Mouse (Mus musculus) liver, embryonic 14.5 days (tissue): ENCODE measurements around the gene Trmt1l. TPM values are rescaled to one million over a fixed set of nuclear protein-coding genes. Genes with fewer than 3 reads are reported as not detected.

Source experiments
- ATAC-seq: fragments of 200-750 bp; cut with Nextera tagmentation; 2 replicates; pipeline ENCODE4 v1.8.0; 2017; ENCODE audit warnings: moderate number of reproducible peaks, mild to moderate bottlenecking, moderate library complexity; ENCODE audit not compliant: insufficient read depth
- DNase-seq, 3 experiments: peaks; one replicate each; pipeline ENCODE4 v3.0.0-alpha.2; 2012 to 2013; ENCODE audit warnings: low read depth in 3 of 3, low spot score in 3 of 3
- H3K27ac ChIP-seq: fragments of 300-500 bp; sonication (generic); 2 replicates; pipeline ENCODE4 v1.5.1; 2014; ENCODE audit warnings: moderate library complexity, mild to moderate bottlenecking, control low read depth, inconsistent platforms
- H3K27me3 ChIP-seq: fragments of 300-500 bp; sonication (generic); 2 replicates; pipeline ENCODE4 v1.6.1; 2014; ENCODE audit warnings: mild to moderate bottlenecking, low read length, moderate library complexity; ENCODE audit not compliant: control insufficient read depth, insufficient read depth
- H3K36me3 ChIP-seq: fragments of 300-500 bp; sonication (generic); replicated peaks from 2 replicates; pipeline ENCODE4 v1.6.1; 2014; ENCODE audit warnings: low read depth; ENCODE audit not compliant: control insufficient read depth, insufficient read depth
- H3K4me1 ChIP-seq, 2 experiments: fragments of 200-500 bp in 1 of 2; fragments of 300-500 bp in 1 of 2; sonication (generic) in 1 of 2; replicated peaks; 2 replicates each; pipeline ENCODE4 v1.6.1; 2012 to 2014; ENCODE audit warnings: antibody characterized with exemption in 1 of 2, inconsistent platforms in 1 of 2, low read length in 1 of 2; ENCODE audit not compliant: control insufficient read depth in 2 of 2, insufficient read depth in 2 of 2
- H3K4me2 ChIP-seq: fragments of 300-500 bp; sonication (generic); 2 replicates; pipeline ENCODE4 v1.6.1; 2014; ENCODE audit warnings: low read depth, mild to moderate bottlenecking, control low read depth, moderate library complexity
- H3K4me3 ChIP-seq, 2 experiments: fragments of 200-500 bp in 1 of 2; fragments of 300-500 bp in 1 of 2; sonication (generic) in 1 of 2; 2 replicates each; pipeline ENCODE4 v1.5.1; 2012 to 2014; ENCODE audit warnings: low read depth in 2 of 2, low read length in 2 of 2, mild to moderate bottlenecking in 2 of 2, control low read depth in 1 of 2, inconsistent platforms in 1 of 2, moderate library complexity in 1 of 2; ENCODE audit not compliant: insufficient read depth in 1 of 2
- H3K9ac ChIP-seq: fragments of 300-500 bp; sonication (generic); replicated peaks from 2 replicates; pipeline ENCODE4 v1.6.1; 2014; ENCODE audit warnings: mild to moderate bottlenecking, control low read depth, moderate library complexity
- H3K9me3 ChIP-seq: fragments of 300-500 bp; sonication (generic); 2 replicates; pipeline ENCODE4 v1.6.1; 2016; ENCODE audit warnings: low read length, mixed read lengths; ENCODE audit not compliant: control insufficient read depth
- CTCF ChIP-seq: IDR thresholded peaks from 2 replicates; pipeline ENCODE4 v1.5.1; 2016; ENCODE audit warnings: antibody characterized with exemption, low read depth, control low read depth
- EP300 ChIP-seq: IDR thresholded peaks from 2 replicates; pipeline ENCODE4 v1.6.1; 2016; ENCODE audit warnings: antibody characterized with exemption, low read depth
- WGBS: fragments of 180-500 bp; shearing (Covaris S2); extraction: QIAGEN DNeasy Blood & Tissue Kit; methylation state at CpG from one replicate; pipeline ENCODE4 v1.1.7; 2014; ENCODE audit not compliant: insufficient replicate concordance; 5-methylcytosine and 5-hydroxymethylcytosine counted together
- microRNA-seq: library from miRNA; unstranded; fragments of <30 nt; microRNA quantifications from one replicate; pipeline ENCODE4, GENCODE M21; 2016
- polyA plus RNA-seq, 2 experiments: library from polyadenylated mRNA; depleted of rRNA in 1 of 2; stranded (reverse) in 1 of 2; unstranded in 1 of 2; fragments of >200 nt; fragmentation: Nextera tagmentation in 1 of 2; extraction: Ambion mirVana in 1 of 2; gene quantifications; 2 replicates each; pipeline versions ENCODE4 v1.2.1 to v1.2.3; 2012 to 2014

Gene Trmt1l
- polyA plus RNA-seq, 2 experiments: 9.8 to 11.8 TPM

GRCm38 (mm10) chr1:151497028-151497427 is 68.7 kb downstream of the Trmt1l start:
- DNase-seq (peak in 2 of 3 experiments; percentile 40 to 44), ATAC-seq (no peak)
- no peak overlapping the region for H3K4me2 ChIP-seq
- H3K27me3 ChIP-seq: no peaks in the 10 kb centered on the region
- 75% methylated on average over 8 of the region's 8 CpGs for WGBS
- TF ChIP-seq EP300 (no peak), CTCF (peak; percentile 87)
- no peak overlapping the region for H3K4me3 ChIP-seq
- H3K4me1 ChIP-seq: peaks cover 14 to 19% of the 10 kb centered on the region in 2 experiments
- H3K27ac ChIP-seq: no peak overlapping the region
- H3K9me3 ChIP-seq: no peaks in the 10 kb centered on the region
- H3K9ac ChIP-seq: no peak overlapping the region
- no peaks in the 10 kb centered on the region for H3K36me3 ChIP-seq

DNA sequence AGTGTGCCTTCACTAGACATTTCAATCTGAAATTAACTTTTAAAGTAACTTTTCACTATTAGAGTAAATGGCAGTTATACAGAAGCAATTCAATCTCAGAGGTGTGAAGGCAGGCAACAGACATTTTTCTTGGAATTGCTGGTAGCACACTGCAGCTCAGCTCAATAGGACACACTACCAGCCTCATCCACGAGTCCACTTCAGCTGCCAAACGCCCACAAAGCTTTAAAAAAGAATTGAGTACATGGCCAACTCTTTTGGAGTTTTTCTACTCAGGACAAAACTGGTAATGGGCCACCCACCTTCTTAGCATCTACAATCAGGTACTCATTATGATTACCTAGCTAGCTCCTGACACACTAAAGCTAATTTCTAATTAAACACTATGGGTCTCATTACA is 69.6 kb downstream of the Trmt1l start:
- TF ChIP-seq EP300 (no peak), CTCF (no peak)
- 62% methylated on average over 2 of the region's 2 CpGs for WGBS
- no peak overlapping the region for H3K9ac ChIP-seq
- peaks cover 14 to 17% of the 10 kb centered on the region in 2 experiments for H3K4me1 ChIP-seq
- no peaks in the 10 kb centered on the region for H3K27me3 ChIP-seq
- DNase-seq: no peak
- H3K9me3 ChIP-seq: no peaks in the 10 kb centered on the region
- H3K4me3 ChIP-seq: no peak overlapping the region
- H3K27ac ChIP-seq: no peak overlapping the region
- no peak for ATAC-seq
- H3K36me3 ChIP-seq: no peaks in the 10 kb centered on the region
- no peak overlapping the region for H3K4me2 ChIP-seq

GRCm38 (mm10) chr1:151498381-151498780 is 70.0 kb downstream of the Trmt1l start:
- Histone ChIP-seq H3K4me3 (no peak overlapping the region), H3K4me1 (peaks cover 14 to 17% of the 10 kb centered on the region in 2 experiments), H3K4me2 (0 out of 2 replicates have a peak overlapping the region, but pooled peaks have one; percentile 42), H3K27ac (no peak overlapping the region), H3K9ac (no peak overlapping the region), H3K27me3 (no peaks in the 10 kb centered on the region), H3K9me3 (no peaks in the 10 kb centered on the region), H3K36me3 (no peaks in the 10 kb centered on the region)
- TF ChIP-seq EP300 (no peak), CTCF (no peak)
- ATAC-seq: no peak
- WGBS: 67% methylated on average over 3 of the region's 3 CpGs
- DNase-seq: no peak

DNA sequence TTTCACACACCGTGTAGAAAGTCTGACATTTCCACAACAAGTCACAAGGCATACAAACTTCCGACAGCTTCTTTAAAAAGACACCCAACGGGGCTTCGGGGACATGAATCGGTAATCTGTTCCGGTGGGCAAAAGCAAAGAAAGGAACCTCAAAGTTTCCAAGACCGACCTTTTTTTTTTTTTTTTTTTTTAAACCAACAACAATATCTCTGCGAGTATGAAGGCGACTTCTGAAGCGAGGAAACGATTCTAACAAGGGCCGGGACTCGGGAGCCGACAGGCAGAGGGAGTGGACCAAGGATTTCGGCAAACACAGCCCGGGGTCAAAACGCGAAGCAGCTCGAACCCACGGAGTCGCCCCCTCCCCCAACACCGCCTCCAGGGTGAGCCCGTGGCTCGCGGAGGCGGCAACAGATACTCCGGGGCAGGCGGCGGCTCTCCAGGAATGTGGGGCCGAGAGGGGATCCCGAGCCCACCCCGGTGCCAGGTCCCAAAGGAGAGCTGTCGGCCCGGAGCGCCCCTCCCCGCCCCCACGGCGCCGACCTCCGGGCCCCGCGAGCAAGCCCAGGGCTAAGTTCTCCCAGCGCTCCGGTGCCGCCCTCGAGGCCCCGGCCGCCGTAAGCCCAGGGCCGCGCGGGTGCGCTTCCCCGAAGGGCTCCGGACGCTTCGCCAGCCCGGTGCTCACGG is 71.6 kb downstream of the Trmt1l start:
- no peak; the same call in 1 of the 2 replicates for TF ChIP-seq CTCF
- no peak for TF ChIP-seq EP300
- H3K9ac ChIP-seq: peak overlapping the region; percentile 95
- no peaks in the 10 kb centered on the region for H3K27me3 ChIP-seq
- peak overlapping the region; percentile 94 for H3K4me2 ChIP-seq
- no peaks in the 10 kb centered on the region for H3K36me3 ChIP-seq
- H3K4me1 ChIP-seq: peaks cover 9% of the 10 kb centered on the region in 2 experiments
- no peaks in the 10 kb centered on the region for H3K9me3 ChIP-seq
- ATAC-seq: peak; percentile 68
- H3K4me3 ChIP-seq: peak overlapping the region; percentile 92 to 93
- DNase-seq: peak in 2 of 3 experiments; percentile 5 to 17
- 1% methylated on average over 56 of the region's 59 CpGs for whole genome bisulfite sequencing
- peak overlapping the region; percentile 67 for H3K27ac ChIP-seq

DNA sequence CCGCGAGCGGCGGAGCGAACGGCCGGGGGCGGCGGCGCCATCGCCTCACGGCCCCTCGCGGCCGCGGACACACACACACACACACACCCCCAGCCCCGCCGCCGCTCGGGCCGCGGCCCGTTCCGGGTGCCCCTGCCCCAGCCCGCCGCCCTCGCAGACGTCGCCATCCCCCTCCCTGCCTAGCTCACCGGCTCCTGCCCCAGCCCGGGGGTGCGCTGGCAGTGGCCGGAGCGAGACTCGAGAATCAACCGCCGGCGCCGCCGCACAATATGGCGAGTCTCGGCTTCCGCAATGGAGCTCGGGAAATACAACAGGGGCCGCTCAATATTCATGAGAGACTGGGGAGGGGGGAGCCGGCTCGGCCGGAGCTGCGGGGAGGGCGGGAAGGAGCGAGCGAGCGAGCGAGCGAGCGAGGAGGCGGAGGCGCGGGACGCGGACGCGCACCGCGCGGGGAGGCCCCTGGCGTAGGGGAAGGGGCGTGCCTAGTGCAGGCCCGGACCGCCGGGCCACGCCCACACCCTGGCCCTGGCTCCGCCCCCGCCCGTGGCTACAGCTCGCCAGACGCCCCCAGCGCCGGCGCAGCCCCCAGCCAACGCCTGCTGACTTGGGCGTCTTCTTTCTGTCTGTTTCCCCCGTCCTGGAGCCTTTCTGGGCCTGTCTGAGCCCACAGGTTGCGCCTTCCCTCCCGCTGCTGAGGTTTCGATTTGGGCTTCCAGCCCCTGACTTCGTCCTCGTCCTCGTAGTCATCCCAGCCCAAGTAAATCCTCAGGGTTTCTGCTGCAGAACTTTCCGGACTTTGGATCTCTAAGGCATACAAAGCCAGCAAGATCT is 72.4 kb downstream of the Trmt1l start, which contains the start of gene Rnf2:
Gene Rnf2, minus strand, starts transcription at position 425 of the 831 bp plus-strand sequence.
- peak within 1 kb of the TSS; percentile 95 for H3K9ac ChIP-seq
- peak within 1 kb of the TSS; percentile 67 for H3K27ac ChIP-seq
- peaks cover 8% of the 10 kb centered on the region in 2 experiments for H3K4me1 ChIP-seq
- H3K27me3 ChIP-seq: no peaks in the 10 kb centered on the region
- under 1% methylated on average over 78 of the region's 90 CpGs for WGBS
- H3K36me3 ChIP-seq: no peaks in the 10 kb centered on the region
- no peaks in the 10 kb centered on the region for H3K9me3 ChIP-seq
- peak within 1 kb of the TSS; percentile 93 to 95 for H3K4me3 ChIP-seq
- ATAC-seq: peak; percentile 96
- H3K4me2 ChIP-seq: peak within 1 kb of the TSS; percentile 94
- TF ChIP-seq CTCF (no peak), EP300 (no peak)
- peak; percentile 75 to 78 (median 75) for DNase-seq

Small RNAs within 50 kb of the gene (microRNA-seq; reads per million reads assigned to microRNA genes)
- gene Mir7682: not detected

Other genes starting within 250 kb of the Trmt1l start
- 2.0 and 2.1 TPM in 2 replicates for gene Gm47985, start 246.0 kb upstream of the Trmt1l start, polyA plus RNA-seq (2012; rRNA removed)
- 1.7 and 2.2 TPM in 2 replicates for gene Gm47985, start 246.0 kb upstream of the Trmt1l start, polyA plus RNA-seq (2014; fragmentation: Nextera tagmentation; extraction: Ambion mirVana)
- gene Gm8947, start 236.2 kb upstream of the Trmt1l start, polyA plus RNA-seq (2012; rRNA removed): 0.92 and 1.4 TPM in 2 replicates
- 0.45 and 1.2 TPM in 2 replicates for gene Gm8947, start 236.2 kb upstream of the Trmt1l start, polyA plus RNA-seq (2014; fragmentation: Nextera tagmentation; extraction: Ambion mirVana)
- 0.88 and 1.1 TPM in 2 replicates for gene Gm47995, start 230.1 kb upstream of the Trmt1l start, polyA plus RNA-seq (2012; rRNA removed)
- gene Gm47995, start 230.1 kb upstream of the Trmt1l start, polyA plus RNA-seq (2014; fragmentation: Nextera tagmentation; extraction: Ambion mirVana): 0.71 and 0.76 TPM in 2 replicates
- 1.2 and 1.5 TPM in 2 replicates for gene 3110040M04Rik, start 224.4 kb upstream of the Trmt1l start, polyA plus RNA-seq (2012; rRNA removed)
- 1.2 and 1.3 TPM in 2 replicates for gene 3110040M04Rik, start 224.4 kb upstream of the Trmt1l start, polyA plus RNA-seq (2014; fragmentation: Nextera tagmentation; extraction: Ambion mirVana)
- 0.42 and 0.52 TPM in 2 replicates for gene Gm47996, start 218.4 kb upstream of the Trmt1l start, polyA plus RNA-seq (2012; rRNA removed)
- gene Gm47996, start 218.4 kb upstream of the Trmt1l start, polyA plus RNA-seq (2014; fragmentation: Nextera tagmentation; extraction: Ambion mirVana): 0.46 TPM in 1 of 2 replicates, not detected in the other
- 47.4 and 57.0 TPM in 2 replicates for gene Ivns1abp, start 84.1 kb upstream of the Trmt1l start, polyA plus RNA-seq (2012; rRNA removed)
- gene Ivns1abp, start 84.1 kb upstream of the Trmt1l start, polyA plus RNA-seq (2014; fragmentation: Nextera tagmentation; extraction: Ambion mirVana): 68.6 and 73.3 TPM in 2 replicates
- gene Swt1, start 87 bp upstream of the Trmt1l start, polyA plus RNA-seq (2012; rRNA removed): 5.6 and 9.7 TPM in 2 replicates
- 19.1 and 19.7 TPM in 2 replicates for gene Swt1, start 87 bp upstream of the Trmt1l start, polyA plus RNA-seq (2014; fragmentation: Nextera tagmentation; extraction: Ambion mirVana)
- 9.8 and 16.0 TPM in 2 replicates for gene Rnf2, start 72.4 kb downstream of the Trmt1l start, polyA plus RNA-seq (2012; rRNA removed)
- 18.6 and 20.5 TPM in 2 replicates for gene Rnf2, start 72.4 kb downstream of the Trmt1l start, polyA plus RNA-seq (2014; fragmentation: Nextera tagmentation; extraction: Ambion mirVana)
- gene Fam129a, start 142.6 kb downstream of the Trmt1l start, polyA plus RNA-seq (2012; rRNA removed): 1.1 and 1.5 TPM in 2 replicates
- gene Fam129a, start 142.6 kb downstream of the Trmt1l start, polyA plus RNA-seq (2014; fragmentation: Nextera tagmentation; extraction: Ambion mirVana): 2.3 and 3.4 TPM in 2 replicates